Mouse (Mus musculus): ENCODE data around the gene Mcm10.
A peak's percentile ranks its signal among the peaks of the same experiment; 100 is the strongest.

Gene Mcm10

DNA sequence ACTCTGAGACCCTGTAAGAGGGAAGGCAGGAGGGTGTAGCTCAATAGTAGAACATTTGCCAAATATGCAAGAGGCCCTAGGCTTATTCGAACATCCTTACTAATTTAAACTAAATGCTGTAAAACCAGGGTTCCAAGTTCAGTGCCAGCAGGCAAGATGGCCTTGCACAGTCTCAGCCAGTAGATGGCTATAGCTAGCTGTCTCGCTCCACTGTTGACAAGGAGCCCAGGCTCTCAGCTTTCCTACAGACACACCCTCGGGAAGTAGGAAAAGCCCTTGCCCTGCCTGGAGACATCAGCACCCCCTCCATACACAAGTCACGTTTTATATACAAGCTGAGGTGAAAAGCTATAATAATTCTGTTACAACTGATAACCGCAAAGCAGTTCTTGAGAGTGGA is 20.1 kb upstream of the Mcm10 start:
- DNase-seq (ENCODE audit: low read depth, low spot score) = no peak

DNA sequence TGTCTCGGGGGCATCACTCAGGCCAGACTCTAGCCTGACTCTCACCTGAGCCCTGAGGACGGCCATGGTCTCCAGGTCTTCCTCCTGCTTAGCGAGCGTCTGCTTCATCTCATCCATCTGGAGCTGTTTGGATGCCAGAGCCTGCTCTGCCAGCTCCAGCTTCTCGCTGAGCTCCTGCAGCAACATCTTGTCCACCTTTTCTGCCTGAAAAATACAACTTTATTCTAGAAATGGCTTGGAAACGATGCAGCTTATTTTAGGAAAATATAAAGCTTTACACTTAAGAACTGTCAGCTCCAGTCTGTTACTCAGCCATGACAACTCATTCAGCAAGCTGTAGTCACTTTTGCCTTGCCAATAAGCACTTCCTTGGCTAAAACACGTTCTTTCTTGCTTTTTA is 18.6 kb upstream of the Mcm10 start:
- no peak for DNase-seq (ENCODE audit: low read depth, low spot score)

DNA sequence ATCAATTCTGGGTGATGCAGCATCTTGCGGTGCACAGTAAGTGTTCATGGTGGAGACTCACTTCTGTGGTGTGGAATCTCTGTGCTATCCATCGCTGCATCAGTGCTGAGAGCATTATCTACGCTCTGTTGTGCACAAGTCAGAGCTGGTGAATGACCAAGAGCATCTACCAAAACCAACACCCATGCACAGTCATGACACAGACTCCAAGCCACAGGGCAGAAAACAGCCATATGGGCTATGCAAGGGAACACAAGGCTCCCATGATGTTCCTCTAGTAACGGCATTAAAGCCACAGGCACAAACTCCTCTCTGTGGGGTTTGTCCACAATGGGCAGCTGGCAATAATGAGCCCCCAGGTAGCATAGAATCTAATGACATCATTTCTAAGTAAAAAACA is 17.2 kb upstream of the Mcm10 start:
- no peak for DNase-seq (ENCODE audit: low read depth, low spot score)

DNA sequence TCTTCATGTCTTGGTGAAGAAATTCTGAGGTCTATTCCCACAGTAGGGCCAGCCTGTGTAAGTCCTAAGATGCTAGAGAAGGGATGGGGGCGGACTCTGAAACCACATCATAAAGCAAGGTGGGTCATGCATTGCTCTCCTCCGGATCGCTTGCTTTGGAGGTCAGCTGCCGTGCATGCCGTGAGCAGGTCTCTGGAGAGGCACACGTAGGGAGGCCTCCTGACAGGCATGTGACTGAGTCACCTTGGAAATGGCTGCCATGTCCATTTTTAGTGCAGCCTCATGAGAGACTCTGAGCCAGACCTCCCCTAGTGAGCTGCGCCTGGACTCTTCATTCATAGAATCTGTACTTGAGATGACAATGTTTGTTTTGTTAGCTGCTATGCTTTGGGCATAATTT is 15.5 kb upstream of the Mcm10 start:
- no peak for DNase-seq (ENCODE audit: low read depth, low spot score)

DNA sequence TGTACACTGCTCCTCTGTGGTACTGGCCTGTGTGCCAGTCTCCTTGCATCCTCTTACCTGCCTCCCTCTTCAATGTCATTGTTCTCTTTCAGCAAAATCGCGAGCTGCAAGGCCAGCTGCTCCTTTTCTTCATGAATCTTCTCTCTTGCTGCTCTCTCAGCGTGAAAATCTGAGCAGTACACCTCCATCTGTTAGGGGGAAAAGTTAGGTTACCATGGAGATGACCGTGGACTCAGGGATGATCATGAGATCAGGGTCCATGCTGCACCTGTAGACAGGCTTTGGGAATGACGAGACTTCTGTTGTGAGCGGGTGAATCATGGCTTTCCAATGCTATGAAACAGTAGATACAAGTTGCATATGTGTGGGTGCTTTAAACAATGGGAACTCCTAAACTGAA is 14.5 kb upstream of the Mcm10 start:
- no peak for DNase-seq (ENCODE audit: low read depth, low spot score)

DNA sequence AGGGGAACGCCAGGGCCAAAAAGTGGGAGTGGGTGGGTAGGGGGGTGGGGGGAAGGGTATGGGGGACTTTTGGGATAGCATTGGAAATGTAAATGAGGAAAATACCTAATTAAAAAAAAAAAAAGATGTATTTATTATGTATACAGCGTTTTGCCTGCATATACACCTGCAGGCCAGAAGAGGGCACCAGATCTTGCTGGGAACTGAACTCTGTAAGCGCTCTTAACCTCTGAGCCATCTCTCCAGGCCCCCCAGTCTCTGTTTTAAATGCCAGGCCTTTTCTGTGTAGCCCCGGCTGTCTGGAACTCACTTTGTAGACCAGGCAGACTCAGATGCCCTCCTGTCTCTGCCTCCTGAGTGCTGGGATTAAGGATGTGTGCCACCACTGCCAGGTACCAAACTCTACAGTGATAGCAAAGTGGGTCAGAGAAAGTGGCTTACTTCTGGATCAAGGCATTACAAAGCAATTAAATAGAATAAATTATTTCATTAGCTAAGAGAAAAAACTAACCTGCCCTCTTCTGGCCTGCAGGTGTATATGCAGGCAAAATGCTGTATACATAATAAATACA is 12.7 kb upstream of the Mcm10 start:
- DNase-seq (ENCODE audit: low read depth, low spot score) = no peak

DNA sequence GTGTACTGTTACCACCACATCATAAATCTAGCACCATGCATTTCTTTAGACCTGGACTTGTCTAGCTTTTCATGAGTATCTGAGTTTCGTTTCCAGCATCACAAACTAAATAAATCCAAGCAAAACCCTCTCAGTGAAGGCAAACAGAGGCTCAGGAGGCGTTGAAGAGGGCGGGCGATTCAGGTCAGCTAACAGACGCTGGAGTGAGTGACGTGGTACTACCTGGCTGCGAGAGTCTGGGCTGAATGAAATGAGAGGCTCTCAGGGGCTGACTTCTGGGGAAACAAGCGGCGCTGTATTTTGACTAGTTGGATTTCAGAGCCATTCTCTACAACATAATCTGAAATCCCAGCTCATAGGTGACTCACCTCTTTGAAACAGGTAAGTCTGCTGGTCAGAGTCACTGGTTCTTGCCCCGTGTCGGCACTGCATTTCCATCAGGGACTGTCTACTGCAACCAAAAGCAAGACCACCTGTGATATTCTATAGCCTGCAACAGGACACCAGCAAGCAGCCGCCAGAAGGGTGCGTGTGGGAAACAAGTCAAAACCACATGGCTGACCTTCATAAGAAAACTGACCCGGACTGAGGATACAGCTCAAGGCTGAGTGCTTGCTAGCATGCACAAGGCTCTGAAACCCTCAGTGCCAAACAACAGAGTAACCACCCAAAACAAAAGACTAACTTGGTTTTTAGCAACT is 11.3 kb upstream of the Mcm10 start:
- peak; percentile 47 for DNase-seq (ENCODE audit: low read depth, low spot score)

DNA sequence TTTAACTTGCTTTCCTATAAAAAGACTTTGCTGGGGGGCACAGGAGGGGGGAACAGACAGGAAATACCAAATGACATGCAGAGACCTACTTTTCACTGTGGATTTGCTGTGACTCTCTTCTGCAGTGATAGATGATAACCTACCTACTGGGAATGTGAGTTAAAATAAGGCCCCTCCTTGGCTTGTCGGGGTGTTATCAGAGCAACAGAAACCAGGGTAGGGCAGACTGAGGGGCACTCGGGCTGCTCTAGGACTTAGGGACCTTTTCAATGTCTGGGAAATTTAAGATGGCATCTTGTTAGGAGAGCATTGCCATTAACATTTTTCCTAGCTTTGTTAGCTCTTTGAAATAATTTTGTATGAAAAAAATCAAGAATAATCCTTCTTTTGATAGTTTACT is 10.7 kb upstream of the Mcm10 start:
- no peak for DNase-seq (ENCODE audit: low read depth, low spot score)

DNA sequence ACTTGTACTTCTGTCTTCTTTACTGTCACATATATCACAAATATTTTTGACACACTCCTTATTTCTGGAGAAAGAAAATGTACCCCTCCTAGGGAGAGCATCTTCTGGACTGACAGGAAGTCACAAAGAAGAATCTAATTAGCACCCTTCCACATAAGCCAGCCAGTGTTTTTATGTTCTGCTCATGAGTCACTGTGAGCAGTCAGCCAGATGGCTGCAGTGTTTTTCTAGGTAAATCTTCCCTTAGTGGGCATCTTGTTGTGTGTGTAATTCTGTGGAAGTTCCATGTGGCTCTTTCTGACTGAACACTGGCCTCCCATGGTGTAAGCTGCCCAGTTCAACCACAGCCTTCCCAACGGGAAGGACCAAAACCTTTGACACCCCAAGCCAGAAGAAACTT is 7.1 kb upstream of the Mcm10 start:
- no peak for DNase-seq (ENCODE audit: low read depth, low spot score)

DNA sequence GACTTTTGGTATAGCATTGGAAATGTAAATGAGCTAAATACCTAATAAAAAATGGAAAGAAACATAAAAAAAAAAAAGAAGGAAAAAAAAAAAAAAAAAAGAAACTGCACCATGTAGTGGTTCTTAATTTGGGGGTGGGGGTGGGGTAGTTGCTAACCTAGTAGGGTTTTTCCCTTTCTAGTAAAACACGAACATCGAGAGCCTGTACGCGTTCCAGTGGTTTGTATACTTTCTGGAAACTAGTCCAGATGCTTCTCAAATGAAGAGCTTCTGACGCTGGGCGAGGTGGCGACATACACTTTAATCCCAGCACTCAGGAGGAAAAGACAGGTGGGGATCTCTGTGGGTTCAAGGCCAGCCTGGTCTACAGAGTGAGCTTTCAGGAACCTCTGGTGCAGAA is 4.3 kb upstream of the Mcm10 start:
- DNase-seq (ENCODE audit: low read depth, low spot score) = no peak

DNA sequence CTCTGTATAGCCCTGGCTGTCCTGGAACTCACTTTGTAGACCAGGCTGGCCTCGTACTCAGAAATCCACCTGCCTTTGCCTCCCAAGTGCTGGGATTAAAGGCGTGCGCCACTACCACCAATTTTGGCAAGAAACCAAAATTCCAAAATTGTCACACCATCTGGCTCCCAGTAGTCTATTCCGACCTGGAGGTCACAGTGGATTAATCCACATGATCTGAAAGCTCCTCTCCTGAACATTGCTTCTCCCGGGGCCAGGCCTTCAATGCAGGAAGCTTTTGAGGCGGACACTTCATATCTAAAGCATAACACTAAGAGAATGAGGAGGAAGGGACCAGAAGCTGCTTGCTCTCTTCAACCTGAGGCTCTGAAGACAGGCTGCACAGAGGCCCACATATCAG is 2.9 kb upstream of the Mcm10 start:
- DNase-seq (ENCODE audit: low read depth, low spot score) = no peak

DNA sequence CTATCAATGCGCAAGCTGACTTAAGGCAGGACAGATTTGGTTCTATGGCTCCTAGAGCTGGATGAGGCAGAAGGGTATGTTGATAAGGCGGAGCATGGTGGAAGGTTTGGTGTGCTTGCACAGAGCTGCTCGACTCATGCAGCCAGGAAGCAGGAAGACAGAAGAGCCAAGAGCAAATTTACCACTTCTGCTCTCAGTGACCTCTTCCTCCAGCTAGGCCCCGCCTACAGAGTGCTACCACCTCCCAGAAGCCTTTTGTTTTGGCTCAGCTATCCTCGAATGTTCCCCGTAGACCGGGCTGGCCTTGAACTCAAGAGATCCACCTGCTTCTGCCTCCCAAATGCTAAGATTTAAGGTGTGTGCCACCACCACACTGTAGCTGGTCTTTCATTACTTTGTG is 2.0 kb upstream of the Mcm10 start:
- no peak for DNase-seq (ENCODE audit: low read depth, low spot score)

DNA sequence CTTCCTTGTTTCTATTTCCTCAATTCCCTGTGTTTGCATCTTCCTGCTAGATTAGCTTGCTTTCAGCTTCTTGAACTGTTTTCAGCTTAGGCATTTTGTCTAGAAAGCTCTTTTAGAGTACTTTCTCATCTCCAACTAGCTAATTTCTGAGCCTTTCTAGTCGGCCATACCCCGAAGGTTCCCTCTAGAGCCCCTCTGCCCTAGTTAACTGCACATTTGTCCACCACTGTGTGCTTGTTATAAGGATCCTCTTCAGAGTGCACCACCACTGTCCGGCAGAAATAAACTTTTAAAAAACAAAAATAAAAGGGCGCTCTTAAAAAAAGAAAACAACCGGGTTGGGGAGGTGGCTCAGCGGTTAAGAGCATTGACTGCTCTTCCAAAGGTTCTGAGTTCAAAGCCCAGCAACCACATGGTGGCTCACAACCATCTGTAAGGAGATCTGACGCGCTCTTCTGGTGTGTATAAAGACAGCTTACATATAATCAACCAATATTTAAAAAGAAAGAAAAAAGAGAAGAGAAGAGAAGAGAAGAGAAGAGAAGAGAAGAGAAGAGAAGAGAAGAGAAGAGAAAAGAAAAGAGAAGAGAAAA is 597 bp downstream of the Mcm10 start:
- DNase-seq (ENCODE audit: low read depth, low spot score) = no peak

DNA sequence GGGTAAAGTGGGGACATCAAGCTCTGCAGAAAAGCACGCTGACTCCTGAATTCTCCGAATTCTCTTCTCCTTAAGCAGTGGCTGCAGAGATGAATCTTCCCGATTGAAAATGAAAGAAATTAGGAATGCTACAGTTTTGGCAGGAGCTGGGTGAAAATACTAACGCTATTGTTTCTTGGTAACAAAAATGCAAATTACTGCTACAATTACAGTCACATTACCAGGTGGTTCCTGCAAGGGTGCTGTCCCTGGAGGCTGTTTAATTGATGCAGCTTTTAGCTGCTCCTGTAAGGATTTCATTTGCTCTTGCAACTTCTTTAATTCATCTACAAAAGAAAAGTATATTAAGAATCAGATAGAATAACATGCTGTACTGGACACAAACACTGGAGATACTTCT is 5.5 kb downstream of the Mcm10 start:
- DNase-seq (ENCODE audit: low read depth, low spot score) = no peak

DNA sequence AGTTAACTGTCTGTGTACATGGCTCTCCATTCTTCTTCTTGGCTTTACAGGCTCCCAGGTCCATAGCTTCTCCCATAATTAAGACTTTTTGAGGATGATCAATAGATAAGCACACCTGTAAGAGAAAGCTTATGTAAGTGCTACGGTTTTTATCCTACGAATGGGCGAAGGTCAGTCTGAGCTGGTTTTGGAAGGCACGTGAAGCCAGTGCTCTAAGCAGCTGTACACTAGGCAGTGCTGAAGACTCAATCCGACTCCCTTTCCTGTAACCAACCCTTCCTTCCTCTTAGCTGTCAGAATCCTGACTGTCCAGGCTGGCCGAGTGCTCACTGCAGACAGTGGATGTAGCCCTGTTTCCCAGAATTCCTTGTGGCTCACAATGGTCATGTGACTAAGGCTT is 11.3 kb downstream of the Mcm10 start:
- DNase-seq (ENCODE audit: low read depth, low spot score) = no peak

DNA sequence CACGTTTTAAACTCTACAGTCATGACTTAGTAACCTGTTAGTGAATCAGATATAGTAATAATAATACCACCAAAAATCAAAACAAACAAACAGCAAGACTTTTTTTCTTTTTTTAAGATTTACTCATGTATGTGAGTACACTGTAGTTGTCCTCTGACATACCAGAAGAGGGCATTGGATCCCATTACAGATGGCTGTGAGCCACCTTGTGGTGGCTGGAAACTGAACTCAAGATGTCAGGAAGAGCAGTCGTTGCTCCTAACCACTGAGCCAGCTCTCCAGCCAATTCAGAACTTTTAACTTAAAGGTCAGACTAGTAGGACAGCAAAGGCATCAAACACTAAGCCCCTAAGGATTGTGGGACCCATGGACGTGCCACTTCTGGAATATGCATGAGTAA is 13.7 kb downstream of the Mcm10 start:
- no peak for DNase-seq (ENCODE audit: low read depth, low spot score)

DNA sequence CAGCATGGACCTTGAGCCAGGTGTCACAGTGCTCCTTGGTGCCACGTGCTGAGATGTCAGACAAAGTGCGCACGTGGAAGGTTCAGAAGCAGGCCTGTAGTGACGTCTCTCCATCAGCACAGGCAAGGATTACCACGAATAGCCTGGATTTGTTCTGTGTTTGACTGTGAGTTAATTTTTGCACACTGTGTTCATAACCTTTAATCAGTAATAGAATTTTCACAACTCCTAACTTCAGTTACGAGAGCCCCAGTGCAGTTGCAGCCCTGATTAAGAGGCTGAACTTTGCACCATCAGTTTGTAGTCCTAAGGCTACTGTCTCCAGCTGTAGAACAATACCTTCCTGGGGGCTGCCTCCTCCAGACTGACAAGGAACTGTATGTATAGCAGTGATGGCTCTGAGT is 16.2 kb downstream of the Mcm10 start:
- no peak for DNase-seq (ENCODE audit: low read depth, low spot score)

DNA sequence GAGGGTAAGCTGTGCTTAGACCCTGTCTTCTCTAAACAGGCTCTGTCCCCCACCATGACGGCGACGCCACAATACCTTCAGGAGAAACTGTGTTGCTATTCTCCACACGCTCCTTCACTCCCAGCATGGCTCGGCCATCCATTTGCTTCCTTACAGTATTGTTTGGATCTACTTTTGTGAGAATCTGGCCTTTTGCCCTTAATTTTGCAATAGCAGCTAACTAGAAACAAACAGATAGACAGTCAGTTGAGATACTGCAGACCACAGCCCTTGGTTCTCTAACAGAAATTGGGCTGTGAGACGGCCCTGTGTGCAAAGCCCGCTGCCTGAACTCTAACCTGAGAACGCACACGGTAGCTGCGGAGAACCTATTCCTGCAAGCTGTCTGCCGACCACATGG is 16.9 kb downstream of the Mcm10 start:
- DNase-seq (ENCODE audit: low read depth, low spot score) = no peak

DNA sequence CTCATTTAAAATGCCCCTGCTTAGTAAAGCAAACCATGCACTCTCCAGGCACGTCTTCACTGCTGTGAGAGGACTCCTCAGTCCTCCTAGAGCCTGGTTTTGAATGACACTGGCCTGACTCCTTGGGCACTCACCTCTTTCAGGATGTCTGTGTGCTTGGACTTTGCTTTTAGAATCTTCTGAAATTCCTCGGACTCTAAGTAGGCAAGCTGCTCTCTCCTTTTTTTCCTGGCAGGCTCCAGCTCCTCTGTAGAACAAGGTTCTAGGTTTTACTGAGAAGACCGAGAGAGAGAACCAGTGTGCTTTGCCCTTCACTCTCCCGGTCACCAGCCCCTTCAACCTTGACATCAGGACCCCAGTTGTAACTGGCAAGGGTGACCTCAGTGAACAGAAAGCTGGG is 18.2 kb downstream of the Mcm10 start:
- no peak for DNase-seq (ENCODE audit: low read depth, low spot score)

DNA sequence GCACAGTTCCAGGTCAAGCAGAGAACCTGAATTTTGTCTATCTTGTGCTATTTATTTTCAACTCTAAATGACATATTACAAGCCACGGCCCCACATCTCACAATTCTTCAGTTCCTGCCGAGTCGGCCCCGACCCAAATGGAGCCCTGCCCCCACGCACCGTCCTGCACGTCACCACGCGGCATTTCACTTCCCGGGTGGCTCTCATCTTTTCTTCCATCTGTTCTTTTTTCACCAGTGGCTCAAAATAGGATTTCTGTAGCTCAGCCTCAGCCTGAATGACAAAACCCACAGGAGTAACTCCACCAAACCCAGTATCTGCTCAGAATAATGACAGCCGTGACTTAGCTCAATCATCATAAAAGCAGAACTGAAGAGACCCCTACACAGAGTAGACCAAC is 19.0 kb downstream of the Mcm10 start:
- no peak for DNase-seq (ENCODE audit: low read depth, low spot score)

DNA sequence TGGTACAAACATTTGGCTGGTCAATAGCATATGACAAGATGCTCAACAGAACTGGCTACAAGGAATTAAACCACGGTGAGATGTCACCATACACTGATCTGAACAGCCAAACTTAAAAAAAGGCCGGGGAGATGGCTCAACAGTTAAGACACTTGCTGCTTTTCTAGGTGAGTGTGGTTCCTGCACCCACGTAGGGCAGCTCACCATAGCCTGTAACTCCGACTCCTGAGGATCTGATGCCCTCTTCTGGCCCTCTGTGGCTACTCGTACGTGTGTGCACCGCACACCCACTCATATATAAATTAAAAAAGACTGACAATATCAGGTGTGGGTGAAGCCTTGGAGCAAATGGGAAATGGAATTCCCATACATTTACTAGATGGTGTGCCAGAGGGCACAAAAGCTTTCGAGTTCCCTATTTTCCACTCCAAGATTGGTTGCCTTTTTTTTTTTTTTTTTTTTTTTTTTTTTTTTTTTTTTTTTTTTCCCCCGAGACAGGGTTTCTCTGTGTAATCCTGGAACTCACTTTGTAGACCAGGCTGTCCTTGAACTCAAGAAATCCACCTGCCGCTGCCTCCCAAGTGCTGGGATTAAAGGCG is 23.7 kb downstream of the Mcm10 start:
- DNase-seq (ENCODE audit: low read depth, low spot score) = no peak

DNA sequence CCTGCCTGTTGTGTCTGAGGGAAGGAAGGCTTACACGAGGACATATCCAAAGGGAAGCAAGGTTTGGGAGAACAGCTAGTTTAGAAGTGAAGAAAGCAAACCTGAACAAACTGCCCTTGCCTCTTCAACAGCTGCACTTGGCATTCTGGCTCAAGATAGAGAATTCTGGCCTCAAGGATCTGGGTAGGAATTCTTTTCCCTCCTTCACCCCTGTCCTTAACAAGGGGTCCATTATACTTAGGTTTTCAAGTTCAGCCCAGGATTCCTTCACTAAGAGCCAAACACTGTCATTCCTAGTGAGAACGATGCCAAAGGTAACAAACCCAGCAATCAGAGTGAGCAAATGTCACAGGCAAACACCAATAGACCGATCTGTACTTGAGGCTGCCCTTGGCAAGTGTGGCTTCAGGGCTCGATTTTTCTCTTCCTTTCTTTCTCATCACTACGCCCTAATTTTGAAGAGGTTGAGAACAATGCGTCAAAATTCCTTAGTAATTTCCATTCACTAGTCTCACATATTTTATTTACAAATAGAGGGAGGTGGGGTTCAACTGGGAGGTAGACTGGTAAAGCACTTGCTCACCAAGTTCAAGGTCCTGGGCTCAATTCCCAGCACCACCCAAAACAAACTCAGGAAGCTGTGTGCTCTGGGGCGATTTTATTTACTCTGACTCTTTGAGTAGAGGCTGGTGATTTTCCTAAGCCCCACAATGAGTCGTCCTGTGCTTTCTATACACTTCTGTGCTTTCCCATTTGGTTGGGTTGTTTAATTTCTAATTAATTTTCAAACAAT is 25.0 kb downstream of the Mcm10 start:
- no peak for DNase-seq (ENCODE audit: low read depth, low spot score)

All from forelimb bud, embryonic 11.5 days (tissue).